Mouse (Mus musculus) cerebellum, adult 9-10 months (tissue): ENCODE data around the gene Lrrc17.
"Not testable (repeated sequence)": the region's sequence is repeated elsewhere in the genome, so short reads cannot be mapped to it uniquely, and the experiment has no call there.

Source experiments
- DNase-seq: peaks from one replicate; pipeline ENCODE4 v3.0.0; 2022

Lrrc17 gene

GRCm38 (mm10) chr5:21610996-21611395, 67.6 kb downstream of the Lrrc17 start:
- DNase-seq = no peak

DNA sequence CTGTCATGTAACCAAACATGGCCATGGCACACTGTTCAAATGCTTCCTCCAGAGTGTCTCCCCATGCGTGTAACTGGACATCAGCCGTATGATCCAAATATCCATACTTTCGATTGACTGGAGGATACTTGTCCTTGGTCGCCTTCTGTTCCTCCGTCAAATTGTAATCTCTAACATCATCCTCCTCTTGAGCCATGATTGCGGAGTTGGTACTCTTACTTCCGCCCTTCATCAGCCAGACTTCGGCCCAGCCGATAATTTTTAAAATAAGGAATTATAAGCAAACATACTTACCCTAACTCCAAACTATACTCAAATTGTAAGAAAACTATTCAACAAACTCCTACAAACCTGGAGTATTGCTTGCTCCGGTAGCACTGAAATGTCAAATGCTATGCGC, 70.9 kb downstream of the Lrrc17 start:
- not testable (repeated sequence) for DNase-seq

DNA sequence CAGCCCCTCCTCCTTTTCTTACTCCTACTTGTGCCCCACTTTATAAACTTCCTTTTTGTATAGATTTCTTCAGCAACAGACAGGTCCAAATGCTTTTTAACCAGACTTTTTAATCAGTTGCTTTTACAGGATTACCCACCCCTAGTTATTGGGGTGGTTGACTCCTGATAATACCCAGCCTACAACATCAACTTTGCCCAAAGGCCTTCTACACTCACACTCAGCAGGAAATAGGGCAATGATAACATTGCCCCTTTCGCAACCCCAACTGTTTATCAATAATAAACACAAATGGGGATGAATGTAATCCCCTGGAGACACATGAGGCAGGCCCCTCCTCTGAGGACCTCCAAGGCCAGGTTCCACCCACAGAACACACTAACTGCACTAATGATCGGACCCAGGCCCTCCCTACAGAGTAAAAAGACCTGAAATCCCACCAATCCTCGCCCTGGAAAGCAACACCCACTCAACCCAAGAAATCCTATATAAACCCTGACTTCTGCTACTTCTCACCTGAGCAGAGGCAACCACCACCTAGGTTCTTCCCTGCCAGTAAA, 73.2 kb downstream of the Lrrc17 start:
- no peak for DNase-seq
